22 mouse cellular contexts compared by ENCODE assay signal in the genomic region with DNA sequence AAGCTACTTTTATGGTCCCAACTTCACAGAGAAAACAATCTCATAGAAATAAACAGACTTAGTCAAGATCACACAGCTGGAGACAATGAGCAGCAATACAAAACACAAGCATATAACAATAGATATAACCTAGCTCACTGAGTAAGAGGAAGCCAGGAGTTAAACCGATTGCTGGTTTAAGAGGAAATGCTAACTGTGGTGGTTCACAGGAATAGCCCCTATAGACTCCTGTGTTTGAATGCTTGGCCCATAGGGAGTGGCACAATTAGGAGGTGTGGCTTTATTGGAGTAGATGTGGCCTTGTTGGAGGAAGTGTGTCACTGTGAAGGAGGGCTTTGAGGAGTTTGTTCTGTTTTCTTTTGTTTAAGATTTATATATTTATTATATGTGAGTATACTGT. TPM values are rescaled to one million over a fixed set of nuclear protein-coding genes. Genes with fewer than 3 reads are reported as not detected.
DNase-seq lines count a peak whose midpoint lies in the region; ATAC-seq lines count a peak whose summit lies in the region.
"Had no signal": no experiment of that assay in that cellular context is flagged by ENCODE, and none has a peak within 500 bp of the region (broad histone marks: within the 10 kb centered on the region; RNA-seq: fewer than 3 reads in every experiment).

No protein-coding gene starts in this region.

- ATAC-seq in granulocyte monocyte progenitor cell, adult 5-6 weeks (replicated peaks; ENCODE audit: poor library complexity, severe bottlenecking): 0 out of 2 replicates have a peak, but pooled peaks have one; percentile 32
- ATAC-seq: CD4-positive, CD25-positive, alpha-beta regulatory T cell, adult 4 months; forebrain, embryonic 15.5 days; intestine, postnatal 0 days had no signal

- intact Hi-C loops in heart, postnatal 36 days (cut with DNase I): loop anchor here (10.0 kb wide), 1 partner anchor 383 kb away; no protein-coding TSS in a partner anchor

- peak; percentile 33 for DNase-seq in 416B (ENCODE audit: low read depth)
- DNase-seq in MEL-GATA-1-ER (ENCODE audit: extremely low read depth, low read depth): peak; percentile 77
- no peak for DNase-seq in lung, postnatal 10 days
- no peak for DNase-seq in ovary, adult 18-20 months (ENCODE audit: low spot score)
- no peak for DNase-seq in heart, postnatal 36 days
- DNase-seq: adrenal gland, postnatal 10 days; adrenal gland, postnatal 36 days; cerebellum, adult 18-20 months; cerebellum, adult 9-10 months; cerebellum, postnatal 36 days; embryo, embryonic 11 days; gastrocnemius, postnatal 10 days; heart, adult 18-20 months; heart, postnatal 10 days; heart, postnatal 4 days; kidney, adult 2 months had no signal

RNA-seq across cellular contexts. Expression of gene Tekt1, which starts 10.0 kb away (rescaled TPM):
- not detected in 2 replicates for total RNA-seq in granulocyte monocyte progenitor cell, adult 5-6 weeks (2014; fragmentation: Nextera tagmentation)
- 0.15 TPM in 1 of 2 replicates, not detected in the other for total RNA-seq in granulocyte monocyte progenitor cell, adult 5-6 weeks (2017)
- not detected for total RNA-seq in heart, postnatal 36 days (2021)

RNA-seq across cellular contexts. Expression of gene Fbxo39, which starts 38.0 kb away (rescaled TPM):
- not detected in 2 replicates for total RNA-seq in granulocyte monocyte progenitor cell, adult 5-6 weeks (2014; fragmentation: Nextera tagmentation)
- not detected in 2 replicates for total RNA-seq in granulocyte monocyte progenitor cell, adult 5-6 weeks (2017)
- not detected for total RNA-seq in heart, postnatal 36 days (2021)
- total RNA-seq: adrenal gland, adult 18-20 months; adrenal gland, postnatal 10 days; adrenal gland, postnatal 36 days; gastrocnemius, postnatal 10 days; gastrocnemius, postnatal 4 days; heart, adult 18-20 months; heart, postnatal 10 days; heart, postnatal 4 days had no signal

RNA-seq across cellular contexts. Expression of gene Xaf1, which starts 50.8 kb away (rescaled TPM):
- 3.6 and 8.9 TPM in 2 replicates for total RNA-seq in granulocyte monocyte progenitor cell, adult 5-6 weeks (2014; fragmentation: Nextera tagmentation)
- 2.0 and 11.7 TPM in 2 replicates for total RNA-seq in granulocyte monocyte progenitor cell, adult 5-6 weeks (2017)
- 10 to 100 TPM; 11.2 to 18.1 TPM for total RNA-seq in heart, postnatal 36 days (2021)

RNA-seq across cellular contexts. Expression of gene Smtnl2, which starts 59.2 kb away (rescaled TPM):
- 0.79 and 1.2 TPM in 2 replicates for total RNA-seq in granulocyte monocyte progenitor cell, adult 5-6 weeks (2014; fragmentation: Nextera tagmentation)
- total RNA-seq in granulocyte monocyte progenitor cell, adult 5-6 weeks (2017): not detected in 2 replicates
- total RNA-seq in heart, postnatal 36 days (2021): 10 to 100 TPM; 18.2 to 19.5 TPM

Comparison
In these comparisons a context has a peak if more than half of its experiments do, and no peak if none do; other contexts are left out.
1. DNase-seq: peak in 416B (single experiment) and MEL-GATA-1-ER (single experiment); none in lung, postnatal 10 days (single experiment), ovary, adult 18-20 months (single experiment) and heart, postnatal 36 days (0 of 2).